Mouse (Mus musculus) ES-Bruce4 (cell line): ENCODE data around the gene Atf1. TPM values are rescaled to one million over a fixed set of nuclear protein-coding genes. Genes with fewer than 3 reads are reported as not detected.
"Not testable (repeated sequence)": the region's sequence is repeated elsewhere in the genome, so short reads cannot be mapped to it uniquely, and the experiment has no call there.

Experiments
- H3K27ac ChIP-seq: 2 replicates; pipeline ENCODE4 v1.5.1; 2012; ENCODE audit warnings: low read length, inconsistent platforms; ENCODE audit not compliant: insufficient read depth
- H3K27me3 ChIP-seq: 2 replicates; pipeline ENCODE4 v1.6.1; 2012; ENCODE audit warnings: mild to moderate bottlenecking, low read length, inconsistent platforms; ENCODE audit not compliant: control insufficient read depth, poor library complexity, insufficient read depth, severe bottlenecking
- H3K36me3 ChIP-seq: 2 replicates; pipeline ENCODE4 v1.6.1; 2012; ENCODE audit warnings: inconsistent platforms, mild to moderate bottlenecking, low read length, moderate library complexity; ENCODE audit not compliant: control insufficient read depth, poor library complexity, insufficient read depth, severe bottlenecking
- H3K4me1 ChIP-seq: one replicate; pipeline ENCODE4 v1.8.1; 2011; ENCODE audit warnings: low read length; ENCODE audit not compliant: control insufficient read depth, insufficient read depth
- H3K4me3 ChIP-seq: 2 replicates; pipeline ENCODE4 v1.5.1; 2011; ENCODE audit warnings: low read depth, mild to moderate bottlenecking, low read length
- H3K9ac ChIP-seq: 2 replicates; pipeline ENCODE4 v1.6.1; 2012; ENCODE audit warnings: low read depth, mild to moderate bottlenecking, inconsistent platforms; ENCODE audit not compliant: poor library complexity, severe bottlenecking
- H3K9me3 ChIP-seq: replicated peaks from 2 replicates; pipeline ENCODE4 v1.6.1; 2012; ENCODE audit warnings: mild to moderate bottlenecking, low read length, inconsistent platforms; ENCODE audit not compliant: control insufficient read depth, poor library complexity, insufficient read depth, severe bottlenecking
- CTCF ChIP-seq: IDR thresholded peaks from one replicate; pipeline ENCODE4 v1.8.1; 2011; ENCODE audit warnings: low read depth, low read length
- EP300 ChIP-seq: IDR thresholded peaks from 2 replicates; pipeline ENCODE4 v1.6.1; 2011; ENCODE audit warnings: low read depth, low read length; ENCODE audit not compliant: insufficient read depth
- POLR2A ChIP-seq: IDR thresholded peaks from one replicate; pipeline ENCODE4 v1.8.1; 2011; ENCODE audit warnings: low read length; ENCODE audit not compliant: insufficient read depth
- polyA plus RNA-seq: library from polyadenylated mRNA; stranded (reverse); fragments of >200 nt; gene quantifications from 2 replicates; pipeline ENCODE4 v1.2.4, GENCODE M21; 2011; ENCODE audit warnings: low read depth; ENCODE audit not compliant: missing spikeins, insufficient read depth, insufficient read length

Gene Atf1
- polyA plus RNA-seq, 1 experiment: 55.8 TPM

DNA sequence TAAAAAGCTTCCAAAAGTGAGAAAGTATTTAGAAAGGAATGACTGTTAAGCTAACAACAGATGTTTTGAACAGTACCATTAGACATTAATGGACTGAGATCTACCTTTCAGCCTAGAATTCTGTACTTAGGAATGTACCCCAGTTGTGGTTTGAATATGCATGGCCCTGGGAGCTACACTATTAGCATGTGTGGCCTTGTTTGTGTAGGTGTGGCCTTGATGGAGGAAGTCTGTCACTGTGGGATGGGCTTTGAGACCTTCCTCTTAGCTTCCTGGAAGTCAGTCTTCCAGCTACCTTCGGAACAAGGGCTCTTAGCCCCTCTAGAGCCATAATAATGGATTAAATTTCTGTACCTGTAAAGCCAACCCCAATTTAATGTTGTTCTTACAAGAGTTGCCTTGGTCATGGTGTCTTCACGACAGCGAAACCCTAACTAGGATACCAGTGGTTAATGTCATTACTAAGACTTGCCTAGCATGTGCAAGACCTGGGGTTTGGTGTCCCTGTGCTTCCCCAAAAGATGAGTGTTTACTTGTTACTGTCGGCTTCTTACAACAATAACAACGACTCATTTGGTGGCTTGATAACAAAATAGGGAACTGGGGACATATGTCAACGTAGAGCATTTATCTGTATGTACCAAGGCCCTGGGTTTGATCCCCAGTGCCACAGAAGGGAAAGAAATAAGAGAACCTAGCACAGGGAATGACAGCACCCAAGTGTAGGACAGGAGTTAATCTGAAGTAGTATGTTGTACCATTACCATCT lies 21.2 kb downstream of the Atf1 start:
- H3K36me3 ChIP-seq: peaks cover 26% of the 10 kb centered on the region
- no peak for TF ChIP-seq EP300
- no peak for TF ChIP-seq CTCF
- TF ChIP-seq POLR2A: no peak
- peak overlapping the region; percentile 63 for H3K27ac ChIP-seq

DNA sequence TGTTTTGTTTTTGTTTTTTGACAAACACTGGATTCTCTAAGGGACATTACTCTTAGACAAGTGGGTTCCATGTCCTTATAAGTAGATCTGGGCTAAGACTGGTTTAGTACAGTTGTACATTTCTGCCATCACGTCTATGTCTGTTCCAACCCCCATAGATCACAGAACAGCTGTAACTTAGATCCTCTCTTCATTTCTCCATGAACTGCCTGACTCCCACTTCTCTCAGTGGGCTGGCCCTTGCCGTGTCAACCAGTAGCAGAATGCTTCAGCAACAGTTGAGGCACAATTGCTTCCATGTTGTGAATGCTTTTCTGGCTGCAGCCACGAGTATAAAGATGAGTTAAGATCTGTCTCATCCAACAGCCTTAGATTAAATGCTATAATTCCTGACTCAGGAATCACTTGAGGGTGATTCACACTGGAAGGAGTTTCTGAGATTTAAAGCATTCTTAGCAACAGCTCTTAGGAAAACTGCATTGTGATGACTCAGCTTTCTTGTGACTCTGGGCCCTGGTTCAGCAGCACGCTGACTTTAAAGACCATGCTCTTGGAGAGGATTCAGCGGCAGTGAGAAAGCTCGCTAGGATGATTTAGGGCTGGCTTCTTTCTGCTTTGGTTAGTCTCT lies 23.6 kb downstream of the Atf1 start:
- Histone ChIP-seq H3K9me3 (no peaks in the 10 kb centered on the region), H3K4me3 (no peak overlapping the region), H3K36me3 (peaks cover 40% of the 10 kb centered on the region), H3K4me1 (peaks cover 13% of the 10 kb centered on the region), H3K9ac (peak overlapping the region; percentile 33; the same call in 1 of the 2 replicates), H3K27ac (peak overlapping the region; percentile 60), H3K27me3 (no peaks in the 10 kb centered on the region)
- TF ChIP-seq EP300 (no peak), POLR2A (no peak), CTCF (no peak)

More for the DNA sequence above, 21.2 kb downstream of the Atf1 start:
- H3K9ac ChIP-seq: no peak overlapping the region
- H3K9me3 ChIP-seq: no peaks in the 10 kb centered on the region
- no peaks in the 10 kb centered on the region for H3K27me3 ChIP-seq
- H3K4me1 ChIP-seq: peaks cover 12% of the 10 kb centered on the region
- no peak overlapping the region for H3K4me3 ChIP-seq

DNA sequence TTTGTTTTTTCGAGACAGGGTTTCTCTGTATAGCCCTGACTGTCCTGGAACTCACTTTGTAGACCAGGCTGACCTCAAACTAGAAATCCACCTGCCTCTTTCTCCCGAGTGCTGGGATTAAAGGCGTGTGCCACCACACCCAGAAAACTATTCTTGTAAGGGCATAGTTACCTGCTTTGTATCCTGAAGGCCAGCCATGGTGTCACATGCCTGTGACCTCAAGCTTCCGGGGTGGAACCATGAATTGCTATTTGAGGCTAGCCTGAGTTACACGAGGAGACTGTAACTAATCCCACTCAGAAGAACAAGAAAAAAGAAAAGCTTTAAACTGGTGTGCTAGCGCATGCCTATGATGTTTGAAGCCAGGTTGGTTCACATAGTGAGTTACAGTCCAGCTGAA lies 28.8 kb downstream of the Atf1 start:
- Histone ChIP-seq H3K4me3 (no peak overlapping the region), H3K4me1 (peaks cover 16% of the 10 kb centered on the region), H3K9me3 (no peaks in the 10 kb centered on the region), H3K27ac (0 out of 2 replicates have a peak overlapping the region, but pooled peaks have one; percentile 71), H3K9ac (no peak overlapping the region), H3K36me3 (peaks cover 43% of the 10 kb centered on the region), H3K27me3 (no peaks in the 10 kb centered on the region)
- TF ChIP-seq EP300: peak; percentile 70; the same call in 1 of the 2 replicates
- TF ChIP-seq POLR2A: no peak

DNA sequence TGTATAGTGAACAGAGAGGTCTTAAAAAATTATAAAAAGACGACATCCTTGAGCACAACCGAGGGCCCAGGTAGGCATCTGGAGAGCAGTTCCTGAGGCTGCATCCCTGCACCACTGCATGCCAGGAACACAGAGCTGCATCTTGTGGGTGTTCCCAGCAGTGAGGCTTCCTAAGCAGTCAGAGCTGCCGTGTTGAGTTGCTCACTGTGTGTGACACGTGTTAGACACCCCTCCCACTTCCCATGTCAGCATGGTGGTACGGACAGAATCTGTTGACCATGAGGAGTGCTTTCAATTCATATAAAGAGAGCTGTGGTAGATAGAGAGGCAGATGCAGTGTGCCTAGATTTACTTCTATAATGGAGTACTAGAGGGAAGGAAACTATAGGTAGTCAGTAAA lies 29.7 kb downstream of the Atf1 start:
- Histone ChIP-seq H3K4me3 (no peak overlapping the region), H3K27me3 (no peaks in the 10 kb centered on the region), H3K4me1 (peaks cover 17% of the 10 kb centered on the region), H3K27ac (peak overlapping the region; percentile 21; the same call in 1 of the 2 replicates), H3K9ac (no peak overlapping the region), H3K9me3 (no peaks in the 10 kb centered on the region), H3K36me3 (peaks cover 41% of the 10 kb centered on the region)
- TF ChIP-seq EP300: no peak
- no peak for TF ChIP-seq CTCF
- TF ChIP-seq POLR2A: no peak

DNA sequence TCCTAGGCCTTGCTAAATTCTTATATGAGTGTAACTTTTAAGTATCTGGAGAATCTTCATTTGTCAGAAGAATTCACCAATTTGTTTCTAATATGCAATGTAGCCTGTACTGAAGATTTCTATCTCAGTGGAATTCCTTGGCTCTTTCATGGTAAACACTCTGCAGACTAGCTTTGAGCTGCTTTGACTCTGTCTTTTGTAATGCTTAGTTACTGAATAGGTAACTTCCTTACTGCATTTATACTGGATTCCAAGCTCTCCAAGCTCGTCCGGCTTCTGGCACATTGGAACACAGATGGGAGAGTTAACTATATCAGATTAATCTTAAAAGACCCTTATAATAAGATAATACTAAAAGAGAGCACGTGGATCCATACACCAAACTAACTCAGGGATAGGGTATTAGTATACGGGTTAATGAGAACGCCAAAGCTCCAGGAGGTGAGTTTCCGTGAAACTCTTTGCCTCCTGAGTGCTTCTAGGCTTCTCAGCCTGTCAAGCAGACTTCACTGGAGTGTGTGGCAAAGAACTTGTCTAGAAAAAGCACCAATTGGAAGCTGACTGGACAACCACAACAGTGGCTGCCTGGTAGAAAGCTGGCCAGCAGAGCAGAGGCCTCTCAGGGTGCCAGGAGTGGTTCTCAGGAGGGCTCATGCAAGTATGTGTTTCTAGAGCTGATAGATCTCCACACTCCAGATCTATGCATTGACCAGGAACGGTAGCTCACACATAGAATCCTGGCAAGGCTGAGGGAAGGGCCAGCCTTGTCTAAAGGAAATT lies 31.2 kb downstream of the Atf1 start:
- Histone ChIP-seq H3K9ac (no peak overlapping the region), H3K36me3 (peaks cover 30% of the 10 kb centered on the region), H3K4me1 (peaks cover 20% of the 10 kb centered on the region), H3K9me3 (no peaks in the 10 kb centered on the region), H3K27ac (peak overlapping the region; percentile 96), H3K4me3 (no peak overlapping the region), H3K27me3 (no peaks in the 10 kb centered on the region)
- no peak for TF ChIP-seq EP300
- no peak for TF ChIP-seq CTCF
- no peak for TF ChIP-seq POLR2A

DNA sequence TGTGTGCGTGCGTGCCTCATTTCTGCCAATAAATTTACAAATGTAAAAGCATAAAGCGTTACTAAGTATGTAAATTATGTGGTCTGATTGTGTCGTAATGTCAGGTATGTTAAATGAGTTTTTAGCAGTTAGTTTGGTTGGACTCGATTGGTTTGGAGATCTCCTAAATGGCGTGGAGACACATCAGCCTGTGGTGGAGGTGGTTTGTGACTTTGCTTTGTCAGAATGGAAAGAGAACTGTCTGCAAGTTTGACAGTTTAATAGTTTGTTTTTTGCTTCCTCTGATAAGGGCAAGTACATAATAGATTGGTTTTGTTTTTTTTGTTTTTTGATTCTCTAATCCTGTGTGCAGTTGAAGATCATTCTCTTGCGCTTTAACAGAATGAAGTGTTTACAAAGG lies 32.7 kb downstream of the Atf1 start:
- H3K4me3 ChIP-seq, H3K9me3 ChIP-seq, H3K9ac ChIP-seq, H3K27ac ChIP-seq, H3K27me3 ChIP-seq: not testable (repeated sequence)
- peaks cover 19% of the 10 kb centered on the region for H3K4me1 ChIP-seq
- peaks cover 16% of the 10 kb centered on the region for H3K36me3 ChIP-seq
